Mouse (Mus musculus) layer of hippocampus, adult 11-12 months (tissue): Measurements from ENCODE around the gene Arhgap23.

Source experiments
- DNase-seq: peaks from one replicate; pipeline ENCODE4 v3.0.0; 2022; ENCODE audit warnings: low spot score

Arhgap23 gene

GRCm38 (mm10) chr11:97406094-97406951 lies 9.0 kb upstream of the Arhgap23 start:
- no peak for DNase-seq

- no peak for DNase-seq
Measured at GRCm38 (mm10) chr11:97407456-97407855, 7.9 kb upstream of the Arhgap23 start.

GRCm38 (mm10) chr11:97408171-97408570 lies 7.2 kb upstream of the Arhgap23 start:
- DNase-seq = peak; percentile 90

DNA sequence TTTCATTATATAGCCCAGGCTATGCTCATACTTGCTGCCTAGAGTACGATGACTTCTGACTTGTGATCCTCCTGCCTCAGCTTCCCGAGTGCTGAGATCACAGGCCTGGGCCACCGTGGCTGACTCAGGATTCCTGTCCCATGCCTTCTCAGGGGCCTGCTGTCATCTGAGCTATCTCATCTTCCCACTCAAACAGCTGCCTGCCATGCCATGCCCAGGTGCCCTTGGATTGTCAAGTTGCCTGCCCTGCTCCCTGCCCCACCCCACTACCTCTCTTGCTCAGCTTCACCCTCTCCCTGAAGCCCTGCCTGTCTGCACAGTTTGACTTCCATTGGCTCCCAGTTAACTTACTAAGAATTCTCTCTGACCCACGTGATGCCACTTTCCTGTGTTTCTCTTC lies 4.4 kb upstream of the Arhgap23 start:
- no peak for DNase-seq

DNA sequence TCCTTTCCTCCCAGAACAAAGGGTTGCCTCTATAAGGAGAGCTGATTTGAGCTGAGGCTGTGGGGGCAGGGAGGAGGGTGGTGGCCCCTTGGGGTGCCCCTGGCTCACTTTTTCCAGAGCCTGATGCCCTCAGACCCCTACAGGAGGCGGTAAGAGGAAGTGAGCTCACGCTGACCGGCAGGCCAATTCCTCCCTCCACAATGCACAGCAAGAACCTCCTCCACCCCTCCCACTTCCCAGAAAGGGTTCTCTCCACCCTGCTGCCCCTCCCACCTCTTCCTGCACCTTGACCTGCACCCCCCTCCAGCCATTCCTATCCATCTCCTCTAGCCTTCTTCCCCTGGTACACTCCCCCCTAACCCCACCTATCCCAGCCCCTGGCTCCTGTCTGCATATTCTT lies 3.2 kb upstream of the Arhgap23 start:
- no peak for DNase-seq

DNA sequence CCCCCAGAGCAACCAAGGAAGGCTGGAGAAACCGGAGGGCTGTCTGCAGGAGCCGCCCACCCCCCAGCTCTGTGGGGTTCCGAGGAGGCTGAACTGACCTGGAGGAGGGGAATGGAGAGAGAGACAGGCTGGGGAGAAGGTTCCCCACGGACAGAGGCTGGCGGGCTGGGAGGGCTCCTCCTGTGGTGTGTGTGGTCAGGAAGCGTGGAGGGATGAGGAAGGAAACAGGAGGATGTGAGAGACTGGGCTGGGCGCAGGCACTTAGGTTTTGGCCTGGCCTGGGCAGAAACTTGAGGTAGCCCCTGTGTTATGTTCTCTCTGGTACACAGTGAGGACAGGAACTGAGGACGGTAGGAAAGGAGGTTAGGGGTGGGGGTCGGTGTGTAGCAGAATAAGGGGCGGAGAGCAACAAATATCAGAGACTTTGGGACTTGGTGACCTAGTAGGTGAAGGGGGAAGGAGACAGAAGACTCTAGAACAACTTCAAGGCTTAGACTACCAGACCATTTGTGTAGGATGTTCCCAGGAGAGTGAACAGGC lies 2.5 kb upstream of the Arhgap23 start:
- no peak for DNase-seq

- peak; percentile 61 for DNase-seq
Measured at GRCm38 (mm10) chr11:97415712-97416636, 641 bp downstream of the Arhgap23 start.

- DNase-seq = no peak
Measured at GRCm38 (mm10) chr11:97416637-97417035, 1.3 kb downstream of the Arhgap23 start.

DNA sequence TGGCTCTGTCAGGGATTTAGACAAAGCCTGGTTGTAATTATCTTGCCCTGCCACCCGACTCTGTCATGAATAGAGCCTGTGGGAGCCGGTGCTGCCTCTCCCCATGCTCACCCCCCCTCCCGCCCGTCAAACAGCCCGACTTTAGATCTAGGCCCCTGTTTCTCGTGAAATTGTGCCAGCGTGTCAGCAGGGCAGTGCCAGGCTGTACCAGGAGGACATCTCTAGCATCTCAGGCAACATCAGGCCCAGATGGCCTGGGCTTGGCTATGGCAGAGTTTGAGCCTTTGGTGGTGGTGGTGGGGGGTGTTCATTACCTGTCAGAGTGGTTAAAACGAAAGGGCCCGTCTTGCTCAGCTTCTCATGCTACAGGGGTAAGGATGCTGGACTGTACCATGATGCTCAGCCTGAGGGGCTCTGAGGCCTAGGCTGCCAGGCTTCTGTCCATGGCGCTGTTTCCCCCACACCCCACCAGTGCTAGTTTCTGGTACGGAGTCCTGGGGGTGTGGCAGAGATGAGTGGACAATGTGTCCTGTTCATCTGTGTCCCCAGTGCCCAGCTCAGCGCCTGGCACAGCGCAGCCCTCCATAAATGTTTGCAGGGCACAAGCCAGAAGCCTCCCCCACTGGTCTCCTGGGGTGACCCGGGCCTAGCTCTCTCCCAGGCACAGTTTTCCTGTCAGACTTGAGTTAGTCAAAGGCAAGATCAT lies 3.7 kb downstream of the Arhgap23 start:
- DNase-seq = peak; percentile 75

- DNase-seq = no peak
Measured at GRCm38 (mm10) chr11:97419540-97419900, 4.2 kb downstream of the Arhgap23 start.

GRCm38 (mm10) chr11:97422507-97422906 lies 7.2 kb downstream of the Arhgap23 start:
- peak; percentile 69 for DNase-seq

DNA sequence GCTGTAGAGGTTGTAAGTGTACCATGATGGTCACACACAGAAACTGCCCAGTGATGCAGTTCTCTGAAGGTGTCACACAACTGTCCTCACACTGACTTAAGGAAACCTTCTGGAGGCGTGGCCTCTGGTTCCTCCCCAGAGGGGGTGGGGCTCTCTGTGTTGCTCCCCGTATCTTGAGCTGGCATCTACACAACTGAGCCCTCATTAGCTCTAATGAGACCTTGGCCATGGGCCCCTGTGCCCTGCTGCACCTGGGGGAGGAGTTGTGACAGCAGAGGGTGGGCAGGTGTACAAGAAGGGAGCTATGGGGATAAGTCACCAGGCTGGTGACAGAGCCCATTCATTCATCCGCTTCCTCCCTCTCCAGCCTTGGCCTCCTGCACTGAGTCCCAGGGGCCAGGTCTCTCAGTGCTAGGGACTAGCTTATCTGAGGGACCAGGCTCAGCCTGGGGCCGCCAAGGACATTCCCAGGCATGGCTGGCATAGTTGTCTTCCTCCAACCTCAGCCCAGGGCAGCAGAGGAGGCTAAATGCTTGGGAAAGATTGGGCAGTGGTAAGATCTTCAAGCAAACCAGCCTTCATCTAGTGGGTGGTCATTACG lies 8.9 kb downstream of the Arhgap23 start:
- no peak for DNase-seq

DNA sequence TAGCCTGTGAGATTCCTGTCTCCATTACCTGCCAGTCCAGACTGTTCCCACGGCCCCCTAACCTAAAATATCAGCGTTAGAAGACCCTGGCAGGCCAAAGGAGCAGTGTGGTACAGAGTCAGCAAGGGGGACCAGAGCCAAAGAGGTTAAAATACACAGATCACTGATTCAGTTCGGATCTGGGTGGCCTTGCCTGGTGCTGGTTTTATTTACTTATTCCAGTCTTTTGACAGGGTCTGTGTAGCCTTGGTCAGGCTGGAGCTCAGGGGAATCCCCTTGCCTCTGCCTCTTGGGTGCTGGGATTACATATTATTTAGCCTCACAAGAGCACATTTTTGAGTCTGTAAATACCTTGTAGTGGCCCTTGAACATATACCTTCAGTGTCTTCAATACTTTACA lies 9.5 kb downstream of the Arhgap23 start:
- DNase-seq = no peak

DNA sequence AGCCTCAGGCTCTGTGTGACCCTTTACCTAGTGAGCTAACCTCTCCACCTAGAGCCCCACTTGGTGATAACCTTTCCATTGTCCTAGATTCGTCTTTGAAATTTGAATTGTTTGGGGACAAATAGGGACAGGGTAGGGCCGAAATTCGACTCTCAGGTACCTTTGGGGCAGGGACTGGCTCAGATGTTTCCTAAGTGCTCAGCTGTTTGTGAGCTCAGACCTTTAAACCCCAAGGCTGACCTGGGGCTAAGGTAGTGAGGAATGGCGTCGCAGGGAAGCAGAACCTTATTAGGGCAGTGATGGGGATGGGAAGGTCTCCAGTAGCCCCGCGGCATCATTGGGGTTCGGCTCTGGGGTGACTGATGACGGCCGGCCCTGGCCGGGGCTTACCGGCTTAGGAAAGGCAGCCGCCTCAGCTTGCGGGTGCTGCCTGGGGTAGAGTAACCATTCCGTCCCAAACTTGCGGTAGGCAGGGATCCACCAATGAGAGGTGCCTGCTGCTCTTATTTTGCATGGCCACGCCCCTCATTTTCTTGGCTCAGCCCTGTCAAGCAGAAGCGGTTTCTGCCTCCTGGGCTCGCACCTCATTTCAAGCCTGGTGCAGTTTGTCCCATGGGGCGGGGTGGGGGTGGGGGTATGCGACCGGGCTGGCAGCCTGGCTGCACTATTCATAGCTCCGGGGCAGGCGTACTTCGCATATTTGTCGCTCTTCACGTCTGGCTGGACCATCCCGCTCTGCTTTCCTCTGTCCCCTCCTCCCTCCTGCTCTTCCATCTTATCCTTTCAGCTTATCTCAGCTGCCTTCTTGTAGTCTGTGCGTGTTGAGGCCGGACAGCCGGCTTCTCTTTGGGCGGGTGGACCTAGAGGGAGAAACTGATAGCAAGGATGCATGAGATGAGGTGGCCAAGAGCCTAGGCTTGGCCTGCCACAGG lies 12.7 kb downstream of the Arhgap23 start:
- peak; percentile 71 for DNase-seq

- no peak for DNase-seq
Measured at GRCm38 (mm10) chr11:97428726-97429077, 13.4 kb downstream of the Arhgap23 start.

DNA sequence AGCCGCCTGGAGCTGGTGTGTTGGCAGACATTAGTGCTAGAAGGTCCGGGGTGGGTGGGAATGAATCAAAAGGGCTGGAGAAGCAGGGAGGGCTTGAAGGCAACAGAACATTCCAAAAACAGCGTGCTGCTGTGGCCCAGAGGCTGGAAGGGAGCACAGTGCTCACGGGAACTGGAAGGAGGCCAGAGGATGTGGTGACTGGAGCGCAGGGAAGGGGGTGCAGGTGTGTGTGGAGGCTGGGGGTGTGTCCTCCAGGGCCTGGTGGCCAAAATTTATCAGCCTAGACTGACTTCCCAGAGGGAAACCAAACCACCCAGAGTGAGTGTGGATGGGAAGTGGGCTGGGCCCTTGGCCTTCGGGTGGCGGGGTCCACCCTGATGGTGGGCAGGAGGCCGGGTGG lies 14.3 kb downstream of the Arhgap23 start:
- DNase-seq = no peak

GRCm38 (mm10) chr11:97432015-97432414 lies 16.7 kb downstream of the Arhgap23 start:
- no peak for DNase-seq

DNA sequence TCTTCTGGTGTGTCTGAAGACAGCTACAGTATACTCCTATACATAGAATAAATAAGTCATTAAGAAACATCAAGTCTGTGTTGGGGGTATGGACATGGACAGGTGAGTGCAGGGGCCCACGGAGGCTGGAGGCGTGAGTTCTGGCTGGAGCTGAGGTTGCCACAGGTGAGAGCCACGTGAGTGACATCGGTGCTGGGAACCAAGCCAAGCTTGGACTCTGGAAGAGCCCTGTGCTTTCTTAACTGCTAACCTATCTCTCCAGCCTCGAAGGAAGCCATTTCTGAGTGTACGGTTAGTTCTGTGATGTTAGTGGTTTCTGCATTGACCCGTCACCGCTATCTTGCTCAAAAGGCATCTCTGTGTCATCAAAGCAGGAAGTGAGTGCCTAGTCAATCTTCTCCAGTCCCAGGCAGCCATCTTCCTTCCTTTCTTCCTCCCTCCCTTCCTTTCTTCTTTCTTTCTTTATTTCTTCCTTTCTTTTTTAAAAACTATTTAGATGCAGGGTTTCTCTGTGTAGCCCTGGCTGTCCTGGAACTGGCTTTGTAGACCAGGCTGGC lies 17.7 kb downstream of the Arhgap23 start:
- DNase-seq = no peak

DNA sequence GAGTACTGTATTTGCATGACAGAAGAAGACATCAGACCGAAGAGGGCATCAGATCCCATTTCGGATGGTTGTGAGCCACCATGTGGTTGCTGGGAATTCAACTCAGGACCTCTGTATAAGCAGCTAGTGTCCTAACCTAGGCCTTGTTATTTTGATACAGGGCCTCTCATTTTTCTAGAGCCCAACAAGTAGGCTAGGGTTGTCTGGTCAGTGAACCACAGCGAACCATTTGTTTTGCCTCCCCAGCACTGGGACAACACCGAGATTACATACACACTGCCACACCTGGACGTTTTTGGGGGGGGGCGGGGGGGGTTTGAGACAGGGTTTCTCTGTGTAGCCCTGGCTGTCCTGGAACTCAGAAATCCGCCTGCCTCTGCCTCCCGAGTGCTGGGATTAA lies 18.8 kb downstream of the Arhgap23 start:
- no peak for DNase-seq

GRCm38 (mm10) chr11:97434704-97435454 lies 19.5 kb downstream of the Arhgap23 start:
- DNase-seq = peak; percentile 73
